Mouse (Mus musculus): ENCODE results near the gene Gm5148.

Gm5148 gene

GRCm38 (mm10) chr3:37724171-37724804 lies at the start of gene Gm5148:
TSS of gene Gm5148 (minus strand) at chr3:37724490.
- in situ Hi-C loops (cut with MboI; ENCODE audit: low pct_unique_long_range_greater_than_20kb in 1 of 2, low sequenced_read_pairs in 2 of 2, unreplicated experiment in 1 of 2): no loop called here

- in situ Hi-C loops (cut with MboI; ENCODE audit: low pct_unique_long_range_greater_than_20kb in 1 of 2, low sequenced_read_pairs in 2 of 2, unreplicated experiment in 1 of 2): no loop called here
Observed at GRCm38 (mm10) chr3:37770951-37771350, 46.7 kb upstream of the Gm5148 start.

- in situ Hi-C loops (cut with MboI; ENCODE audit: low pct_unique_long_range_greater_than_20kb in 1 of 2, low sequenced_read_pairs in 2 of 2, unreplicated experiment in 1 of 2): no loop called here
Observed at GRCm38 (mm10) chr3:37769268-37769756, 45.0 kb upstream of the Gm5148 start.

- in situ Hi-C loops (cut with MboI; ENCODE audit: low pct_unique_long_range_greater_than_20kb in 1 of 2, low sequenced_read_pairs in 2 of 2, unreplicated experiment in 1 of 2): no loop called here
Observed at GRCm38 (mm10) chr3:37767147-37768015, 43.1 kb upstream of the Gm5148 start.

GRCm38 (mm10) chr3:37766628-37767027 lies 42.3 kb upstream of the Gm5148 start:
- in situ Hi-C loops (cut with MboI; ENCODE audit: low pct_unique_long_range_greater_than_20kb in 1 of 2, low sequenced_read_pairs in 2 of 2, unreplicated experiment in 1 of 2): no loop called here

GRCm38 (mm10) chr3:37765971-37766370 lies 41.7 kb upstream of the Gm5148 start:
- in situ Hi-C loops (cut with MboI; ENCODE audit: low pct_unique_long_range_greater_than_20kb in 1 of 2, low sequenced_read_pairs in 2 of 2, unreplicated experiment in 1 of 2): no loop called here

GRCm38 (mm10) chr3:37765275-37765674 lies 41.0 kb upstream of the Gm5148 start:
- in situ Hi-C loops (cut with MboI; ENCODE audit: low pct_unique_long_range_greater_than_20kb in 1 of 2, low sequenced_read_pairs in 2 of 2, unreplicated experiment in 1 of 2): no loop called here

- in situ Hi-C loops (cut with MboI; ENCODE audit: low pct_unique_long_range_greater_than_20kb in 1 of 2, low sequenced_read_pairs in 2 of 2, unreplicated experiment in 1 of 2): no loop called here
Observed at GRCm38 (mm10) chr3:37762303-37762702, 38.0 kb upstream of the Gm5148 start.

- in situ Hi-C loops (cut with MboI; ENCODE audit: low pct_unique_long_range_greater_than_20kb in 1 of 2, low sequenced_read_pairs in 2 of 2, unreplicated experiment in 1 of 2): no loop called here
Observed at GRCm38 (mm10) chr3:37761741-37762140, 37.5 kb upstream of the Gm5148 start.

- in situ Hi-C loops (cut with MboI; ENCODE audit: low pct_unique_long_range_greater_than_20kb in 1 of 2, low sequenced_read_pairs in 2 of 2, unreplicated experiment in 1 of 2): no loop called here
Observed at GRCm38 (mm10) chr3:37760866-37761265, 36.6 kb upstream of the Gm5148 start.

GRCm38 (mm10) chr3:37758611-37759322 lies 34.5 kb upstream of the Gm5148 start:
- in situ Hi-C loops (cut with MboI; ENCODE audit: low pct_unique_long_range_greater_than_20kb in 1 of 2, low sequenced_read_pairs in 2 of 2, unreplicated experiment in 1 of 2): no loop called here

GRCm38 (mm10) chr3:37758124-37758523 lies 33.8 kb upstream of the Gm5148 start:
- in situ Hi-C loops (cut with MboI; ENCODE audit: low pct_unique_long_range_greater_than_20kb in 1 of 2, low sequenced_read_pairs in 2 of 2, unreplicated experiment in 1 of 2): no loop called here

- in situ Hi-C loops (cut with MboI; ENCODE audit: low pct_unique_long_range_greater_than_20kb in 1 of 2, low sequenced_read_pairs in 2 of 2, unreplicated experiment in 1 of 2): no loop called here
Observed at GRCm38 (mm10) chr3:37757613-37758012, 33.3 kb upstream of the Gm5148 start.

- in situ Hi-C loops (cut with MboI; ENCODE audit: low pct_unique_long_range_greater_than_20kb in 1 of 2, low sequenced_read_pairs in 2 of 2, unreplicated experiment in 1 of 2): no loop called here
Observed at GRCm38 (mm10) chr3:37756005-37756404, 31.7 kb upstream of the Gm5148 start.

- in situ Hi-C loops (cut with MboI; ENCODE audit: low pct_unique_long_range_greater_than_20kb in 1 of 2, low sequenced_read_pairs in 2 of 2, unreplicated experiment in 1 of 2): no loop called here
Observed at GRCm38 (mm10) chr3:37754639-37755038, 30.3 kb upstream of the Gm5148 start.

- in situ Hi-C loops (cut with MboI; ENCODE audit: low pct_unique_long_range_greater_than_20kb in 1 of 2, low sequenced_read_pairs in 2 of 2, unreplicated experiment in 1 of 2): no loop called here
Observed at GRCm38 (mm10) chr3:37753148-37753547, 28.9 kb upstream of the Gm5148 start.

GRCm38 (mm10) chr3:37748002-37748733 lies 23.9 kb upstream of the Gm5148 start:
- in situ Hi-C loops (cut with MboI; ENCODE audit: low pct_unique_long_range_greater_than_20kb in 1 of 2, low sequenced_read_pairs in 2 of 2, unreplicated experiment in 1 of 2): no loop called here

- in situ Hi-C loops (cut with MboI; ENCODE audit: low pct_unique_long_range_greater_than_20kb in 1 of 2, low sequenced_read_pairs in 2 of 2, unreplicated experiment in 1 of 2): no loop called here
Observed at GRCm38 (mm10) chr3:37747258-37748001, 23.1 kb upstream of the Gm5148 start.
